Mouse (Mus musculus): ENCODE measurements around the gene Tmem263. TPM values are rescaled to one million over a fixed set of nuclear protein-coding genes. Genes with fewer than 3 reads are reported as not detected.
A peak's percentile ranks its signal among the peaks of the same experiment; 100 is the strongest.

Tmem263 gene
- polyA plus RNA-seq, 1 experiment from 2014 or later: 49.7 TPM

- DNase-seq (ENCODE audit: low spot score): no peak
- H3K9me3 ChIP-seq (replicated peaks; ENCODE audit: low read length): no peaks in the 10 kb centered on the region
- 88% methylated on average over 13 of the region's 13 CpGs for WGBS
- no peak for TF ChIP-seq CTCF (IDR thresholded peaks at IDR 0.05; ENCODE audit: low read depth)
- no peak overlapping the region for H3K27ac ChIP-seq
- no peak overlapping the region for H3K9ac ChIP-seq (ENCODE audit: low read depth, low read length)
- H3K4me3 ChIP-seq (replicated peaks; ENCODE audit: low read depth, low read length): no peak overlapping the region
- H3K36me3 ChIP-seq (ENCODE audit: insufficient read depth, low read length): peaks cover 7% of the 10 kb centered on the region
- H3K4me2 ChIP-seq (ENCODE audit: low read length): no peak overlapping the region
- no peaks in the 10 kb centered on the region for H3K4me1 ChIP-seq (replicated peaks; ENCODE audit: insufficient read depth, low read length)
- H3K27me3 ChIP-seq (ENCODE audit: insufficient read depth, low read length): no peaks in the 10 kb centered on the region
- no peak for ATAC-seq (replicated peaks; ENCODE audit: low FRiP score, low read depth)
Measured at GRCm38 (mm10) chr10:85125184-85125583, 22.8 kb downstream of the Tmem263 start.

- WGBS: 6% methylated on average over 20 of the region's 20 CpGs
- peak within 1 kb of the TSS; percentile 73 for H3K9ac ChIP-seq (ENCODE audit: low read depth, low read length)
- H3K36me3 ChIP-seq (ENCODE audit: insufficient read depth, low read length): 0 out of 2 replicates have a peak, but pooled peaks cover 6% of the 10 kb centered on the region
- no peaks in the 10 kb centered on the region for H3K27me3 ChIP-seq (ENCODE audit: insufficient read depth, low read length)
- peak; percentile 99 for ATAC-seq (replicated peaks; ENCODE audit: low FRiP score, low read depth)
- no peaks in the 10 kb centered on the region for H3K4me1 ChIP-seq (replicated peaks; ENCODE audit: insufficient read depth, low read length)
- DNase-seq (ENCODE audit: low spot score): peak; percentile 98
- H3K4me3 ChIP-seq (replicated peaks; ENCODE audit: low read depth, low read length): peak within 1 kb of the TSS; percentile 69
- no peaks in the 10 kb centered on the region for H3K9me3 ChIP-seq (replicated peaks; ENCODE audit: low read length)
- peak within 1 kb of the TSS; percentile 71 for H3K4me2 ChIP-seq (ENCODE audit: low read length)
- no peak within 1 kb of the TSS for H3K27ac ChIP-seq
- peak; percentile 53 for TF ChIP-seq CTCF (IDR thresholded peaks at IDR 0.05; ENCODE audit: low read depth)
Measured at GRCm38 (mm10) chr10:85127395-85128287, 25.2 kb downstream of the Tmem263 start, which contains the start of gene Mterf2. Gene Mterf2 (minus strand): TSS chr10:85128027.

- Histone ChIP-seq H3K36me3 (ENCODE audit: insufficient read depth, low read length) (0 out of 2 replicates have a peak, but pooled peaks cover 10% of the 10 kb centered on the region), H3K4me1 (replicated peaks; ENCODE audit: insufficient read depth, low read length) (no peaks in the 10 kb centered on the region), H3K9ac (ENCODE audit: low read depth, low read length) (0 out of 2 replicates have a peak overlapping the region, but pooled peaks have one; percentile 5), H3K4me2 (ENCODE audit: low read length) (peak overlapping the region; percentile 71), H3K4me3 (replicated peaks; ENCODE audit: low read depth, low read length) (peak overlapping the region; percentile 69), H3K9me3 (replicated peaks; ENCODE audit: low read length) (no peaks in the 10 kb centered on the region), H3K27me3 (ENCODE audit: insufficient read depth, low read length) (no peaks in the 10 kb centered on the region), H3K27ac (no peak overlapping the region)
- WGBS: 14% methylated on average over 7 of the region's 7 CpGs
- ATAC-seq (replicated peaks; ENCODE audit: low FRiP score, low read depth): peak; percentile 60
- peak; percentile 59 for DNase-seq (ENCODE audit: low spot score)
- TF ChIP-seq CTCF (IDR thresholded peaks at IDR 0.05; ENCODE audit: low read depth): no peak
Measured at GRCm38 (mm10) chr10:85128453-85128852, 26.0 kb downstream of the Tmem263 start.

- Histone ChIP-seq H3K27ac (no peak overlapping the region), H3K9ac (ENCODE audit: low read depth, low read length) (no peak overlapping the region), H3K4me2 (ENCODE audit: low read length) (no peak overlapping the region), H3K27me3 (ENCODE audit: insufficient read depth, low read length) (no peaks in the 10 kb centered on the region), H3K4me3 (replicated peaks; ENCODE audit: low read depth, low read length) (no peak overlapping the region), H3K9me3 (replicated peaks; ENCODE audit: low read length) (no peaks in the 10 kb centered on the region), H3K4me1 (replicated peaks; ENCODE audit: insufficient read depth, low read length) (no peaks in the 10 kb centered on the region), H3K36me3 (ENCODE audit: insufficient read depth, low read length) (0 out of 2 replicates have a peak, but pooled peaks cover 12% of the 10 kb centered on the region)
- no peak for DNase-seq (ENCODE audit: low spot score)
- TF ChIP-seq CTCF (IDR thresholded peaks at IDR 0.05; ENCODE audit: low read depth): no peak
- ATAC-seq (replicated peaks; ENCODE audit: low FRiP score, low read depth): no peak
- WGBS: 90% methylated on average over 6 of the region's 6 CpGs
Measured at GRCm38 (mm10) chr10:85136573-85136972, 34.1 kb downstream of the Tmem263 start.

- no peak for ATAC-seq (replicated peaks; ENCODE audit: low FRiP score, low read depth)
- Histone ChIP-seq H3K9me3 (replicated peaks; ENCODE audit: low read length) (no peaks in the 10 kb centered on the region), H3K27ac (no peak overlapping the region), H3K9ac (ENCODE audit: low read depth, low read length) (no peak overlapping the region), H3K4me2 (ENCODE audit: low read length) (no peak overlapping the region), H3K27me3 (ENCODE audit: insufficient read depth, low read length) (no peaks in the 10 kb centered on the region), H3K4me3 (replicated peaks; ENCODE audit: low read depth, low read length) (no peak overlapping the region), H3K4me1 (replicated peaks; ENCODE audit: insufficient read depth, low read length) (no peaks in the 10 kb centered on the region), H3K36me3 (ENCODE audit: insufficient read depth, low read length) (peaks cover 19% of the 10 kb centered on the region)
- WGBS: 53% methylated on average over 9 of the region's 9 CpGs
- peak; percentile 39 for DNase-seq (ENCODE audit: low spot score)
- no peak for TF ChIP-seq CTCF (IDR thresholded peaks at IDR 0.05; ENCODE audit: low read depth)
Measured at GRCm38 (mm10) chr10:85141465-85141864, 39.0 kb downstream of the Tmem263 start.

GRCm38 (mm10) chr10:85146282-85146681, 43.9 kb downstream of the Tmem263 start:
- no peak for ATAC-seq (replicated peaks; ENCODE audit: low FRiP score, low read depth)
- 86% methylated on average over 14 of the region's 14 CpGs for WGBS
- DNase-seq (ENCODE audit: low spot score): no peak
- no peaks in the 10 kb centered on the region for H3K9me3 ChIP-seq (replicated peaks; ENCODE audit: low read length)
- TF ChIP-seq CTCF (IDR thresholded peaks at IDR 0.05; ENCODE audit: low read depth): no peak
- no peaks in the 10 kb centered on the region for H3K4me1 ChIP-seq (replicated peaks; ENCODE audit: insufficient read depth, low read length)
- no peaks in the 10 kb centered on the region for H3K27me3 ChIP-seq (ENCODE audit: insufficient read depth, low read length)
- no peak overlapping the region for H3K4me3 ChIP-seq (replicated peaks; ENCODE audit: low read depth, low read length)
- H3K9ac ChIP-seq (ENCODE audit: low read depth, low read length): no peak overlapping the region
- no peak overlapping the region for H3K4me2 ChIP-seq (ENCODE audit: low read length)
- H3K36me3 ChIP-seq (ENCODE audit: insufficient read depth, low read length): peaks cover 29% of the 10 kb centered on the region
- no peak overlapping the region for H3K27ac ChIP-seq
